Comparison of ENCODE assay signal across 29 mouse cellular contexts in the genomic region with DNA sequence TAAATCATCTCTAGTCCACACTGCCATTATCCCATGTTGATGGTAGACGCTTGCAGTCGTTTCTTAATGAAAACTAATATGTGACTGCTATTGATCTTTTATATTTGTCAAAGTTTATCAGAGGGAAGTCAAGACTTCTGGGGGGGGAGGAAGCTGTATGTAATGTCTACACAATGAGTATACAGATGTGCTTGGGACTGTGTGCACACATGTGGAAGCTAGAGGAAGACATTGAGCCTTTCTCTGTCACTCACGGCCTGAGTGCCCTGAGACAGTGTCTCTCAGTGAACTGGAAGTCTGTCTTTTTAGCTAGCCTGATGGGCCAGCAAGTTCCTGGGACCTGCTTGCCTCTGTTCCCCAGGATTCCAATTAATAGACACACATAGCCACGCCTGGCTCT.
DNase-seq lines count a peak whose midpoint lies in the region; ATAC-seq and TF ChIP-seq lines count a peak whose summit lies in the region.
"Had no signal": no experiment of that assay in that cellular context is flagged by ENCODE, and none has a peak within 500 bp of the region (broad histone marks: within the 10 kb centered on the region; RNA-seq: fewer than 3 reads in every experiment).

No protein-coding gene starts in this region.

- H3K4me1 ChIP-seq in lung, embryonic 14.5 days (ENCODE audit: insufficient read depth) = peaks cover 10% of the 10 kb centered on the region
- H3K4me1 ChIP-seq in lung, postnatal 0 days (ENCODE audit: insufficient read depth, low read depth, low read length) = peaks cover 3% of the 10 kb centered on the region; the same call in 1 of the 2 replicates
- no peaks in the 10 kb centered on the region for H3K4me1 ChIP-seq in stomach, postnatal 0 days (replicated peaks; ENCODE audit: control insufficient read depth, insufficient read depth)
- H3K4me1 ChIP-seq: forebrain, embryonic 10.5 days; forebrain, embryonic 13.5 days had no signal

- no peak for TF ChIP-seq CTCF in lung, embryonic 14.5 days (IDR thresholded peaks at IDR 0.05; ENCODE audit: low read depth)
- no peak for TF ChIP-seq CTCF in lung, postnatal 0 days (IDR thresholded peaks at IDR 0.05)
- no peak for TF ChIP-seq CTCF in stomach, postnatal 0 days (IDR thresholded peaks at IDR 0.05; ENCODE audit: low read depth)
- no peak for TF ChIP-seq CTCF in gastrocnemius, adult 2 months (IDR thresholded peaks at IDR 0.05)

- no peak overlapping the region for H3K4me3 ChIP-seq in lung, embryonic 14.5 days (ENCODE audit: low read depth, low read length)
- no peak overlapping the region for H3K4me3 ChIP-seq in lung, postnatal 0 days (ENCODE audit: low read depth, low read length)
- H3K4me3 ChIP-seq in stomach, postnatal 0 days (ENCODE audit: low read depth, low read length) = no peak overlapping the region
- no peak overlapping the region for H3K4me3 ChIP-seq in gastrocnemius, adult 2 months
- H3K4me3 ChIP-seq: embryonic facial prominence, embryonic 12.5 days; forebrain, embryonic 10.5 days; forebrain, embryonic 13.5 days; heart, embryonic 12.5 days; heart, embryonic 15.5 days; hindbrain, embryonic 10.5 days had no signal

- no peaks in the 10 kb centered on the region for H3K36me3 ChIP-seq in lung, embryonic 14.5 days (ENCODE audit: insufficient read depth)
- H3K36me3 ChIP-seq in lung, postnatal 0 days (ENCODE audit: insufficient read depth, low read length) = no peaks in the 10 kb centered on the region
- H3K36me3 ChIP-seq in stomach, postnatal 0 days (ENCODE audit: control insufficient read depth, insufficient read depth, low read length) = no peaks in the 10 kb centered on the region
- H3K36me3 ChIP-seq: embryonic facial prominence, embryonic 12.5 days; forebrain, embryonic 10.5 days; G1E; heart, embryonic 12.5 days; heart, embryonic 15.5 days; hindbrain, embryonic 10.5 days had no signal

- peak; percentile 24 for DNase-seq in lung, embryonic 14.5 days
- DNase-seq in lung, postnatal 25 days (ENCODE audit: low spot score) = no peak
- DNase-seq in lung, postnatal 0 days (ENCODE audit: low spot score) = no peak
- no peak for DNase-seq in lung, postnatal 14 days
- no peak for DNase-seq in stomach, postnatal 0 days (ENCODE audit: low spot score)
- DNase-seq in gastrocnemius, adult 2 months = no peak
- DNase-seq: adrenal gland, postnatal 10 days; adrenal gland, postnatal 36 days; B cell, adult 2 months; cerebellum, adult 18-20 months; cerebellum, adult 9-10 months; cerebellum, postnatal 14 days; forebrain, postnatal 0 days; gastrocnemius, postnatal 25 days; heart, adult 18-20 months; heart, postnatal 10 days; heart, postnatal 36 days had no signal

- no peak overlapping the region for H3K27ac ChIP-seq in lung, embryonic 14.5 days (ENCODE audit: low read depth)
- no peak overlapping the region for H3K27ac ChIP-seq in lung, postnatal 0 days (ENCODE audit: low read length)
- peak overlapping the region; percentile 41; the same call in 1 of the 2 replicates for H3K27ac ChIP-seq in stomach, postnatal 0 days (replicated peaks)
- H3K27ac ChIP-seq in gastrocnemius, adult 2 months = no peak overlapping the region; the same call in 1 of the 2 replicates
- H3K27ac ChIP-seq: embryonic facial prominence, embryonic 12.5 days; forebrain, embryonic 10.5 days; forebrain, embryonic 13.5 days; heart, embryonic 15.5 days; hindbrain, embryonic 10.5 days; hindbrain, embryonic 14.5 days; hindbrain, postnatal 0 days had no signal

- intact Hi-C loops in gastrocnemius, adult 2 months (cut with DNase I) = no loop called here

- WGBS in lung, embryonic 14.5 days = 44% methylated on average over 4 of the region's 4 CpGs
- WGBS in lung, postnatal 0 days = 41% methylated on average over 4 of the region's 4 CpGs
- 57% methylated on average over 4 of the region's 4 CpGs for WGBS in stomach, postnatal 0 days

- no peaks in the 10 kb centered on the region for H3K27me3 ChIP-seq in lung, embryonic 14.5 days (ENCODE audit: insufficient read depth, low read length)
- H3K27me3 ChIP-seq in lung, postnatal 0 days (replicated peaks; ENCODE audit: insufficient read depth, low read length) = no peaks in the 10 kb centered on the region
- no peaks in the 10 kb centered on the region for H3K27me3 ChIP-seq in stomach, postnatal 0 days (ENCODE audit: control insufficient read depth, insufficient read depth, low read length)
- H3K27me3 ChIP-seq: CH12.LX; embryonic facial prominence, embryonic 12.5 days; forebrain, embryonic 13.5 days; heart, embryonic 12.5 days; heart, embryonic 15.5 days; Patski had no signal

- no peak overlapping the region for H3K9ac ChIP-seq in lung, embryonic 14.5 days
- H3K9ac ChIP-seq in lung, postnatal 0 days (replicated peaks; ENCODE audit: low read depth) = no peak overlapping the region
- H3K9ac ChIP-seq in stomach, postnatal 0 days (ENCODE audit: low read length) = no peak overlapping the region
- H3K9ac ChIP-seq: embryonic facial prominence, embryonic 12.5 days; forebrain, embryonic 13.5 days; forebrain, postnatal 0 days; heart, embryonic 12.5 days; heart, embryonic 15.5 days; hindbrain, embryonic 14.5 days had no signal

- peak; percentile 72; the same call in 1 of the 2 replicates for ATAC-seq in lung, embryonic 14.5 days (ENCODE audit: insufficient read depth)
- peak; percentile 41; the same call in 1 of the 2 replicates for ATAC-seq in lung, postnatal 0 days
- no peak for ATAC-seq in stomach, postnatal 0 days (ENCODE audit: low FRiP score, low TSS enrichment)
- ATAC-seq: forebrain, embryonic 13.5 days; forebrain, postnatal 0 days; hindbrain, postnatal 0 days; inflammation-experienced regulatory T-cells, adult 6 months; Patski had no signal

- H3K4me2 ChIP-seq in lung, embryonic 14.5 days = 0 out of 2 replicates have a peak overlapping the region, but pooled peaks have one; percentile 23
- H3K4me2 ChIP-seq in lung, postnatal 0 days (replicated peaks; ENCODE audit: low read depth, low read length) = no peak overlapping the region
- no peak overlapping the region for H3K4me2 ChIP-seq in stomach, postnatal 0 days (replicated peaks; ENCODE audit: low read depth)
- H3K4me2 ChIP-seq: embryonic facial prominence, embryonic 12.5 days; forebrain, embryonic 13.5 days; heart, embryonic 12.5 days; heart, embryonic 15.5 days; hindbrain, embryonic 14.5 days had no signal

- no peaks in the 10 kb centered on the region for H3K9me3 ChIP-seq in lung, embryonic 14.5 days (ENCODE audit: low read depth, low read length)
- no peaks in the 10 kb centered on the region for H3K9me3 ChIP-seq in lung, postnatal 0 days (ENCODE audit: low read length)
- H3K9me3 ChIP-seq in stomach, postnatal 0 days (ENCODE audit: control insufficient read depth, low read length) = no peaks in the 10 kb centered on the region
- H3K9me3 ChIP-seq: embryonic facial prominence, embryonic 12.5 days; forebrain, embryonic 10.5 days; forebrain, embryonic 13.5 days; heart, embryonic 12.5 days; heart, embryonic 15.5 days; hindbrain, embryonic 10.5 days had no signal

- no peak for TF ChIP-seq EP300 in lung, postnatal 0 days (IDR thresholded peaks at IDR 0.05)
- TF ChIP-seq EP300 in stomach, postnatal 0 days (optimal IDR thresholded peaks at IDR 0.05) = no peak
